Mouse (Mus musculus) ES-CJ7 (cell line): ENCODE measurements around the gene 1700067K01Rik.
A peak's percentile ranks its signal among the peaks of the same experiment; 100 is the strongest.

Source experiments
- DNase-seq: peaks from one replicate; pipeline ENCODE4 v3.0.0; 2011; ENCODE audit warnings: low read depth, low spot score

Gene 1700067K01Rik

DNA sequence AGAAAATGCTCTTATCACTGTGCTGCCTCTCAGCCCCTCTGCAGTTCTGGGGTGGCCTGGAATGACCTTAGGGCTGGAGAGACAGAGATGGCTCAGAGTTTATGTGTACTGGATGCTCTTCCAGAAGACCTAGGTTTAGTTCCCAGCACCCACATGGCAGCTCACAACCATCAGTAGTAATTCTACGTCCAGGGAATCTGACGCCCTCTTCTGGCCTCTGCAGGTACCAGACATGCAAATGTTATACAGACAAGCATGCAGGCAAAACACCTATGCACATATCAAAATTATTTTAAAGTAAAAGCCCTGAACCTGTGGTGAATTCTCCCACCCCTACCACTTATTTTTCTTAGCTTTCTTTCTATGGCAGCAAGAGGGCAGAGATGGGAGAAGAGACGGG is 45.2 kb downstream of the 1700067K01Rik start:
- peak; percentile 57 for DNase-seq

GRCm38 (mm10) chr8:84048171-84048570 is 46.9 kb downstream of the 1700067K01Rik start:
- no peak for DNase-seq

GRCm38 (mm10) chr8:84052746-84053145 is 51.4 kb downstream of the 1700067K01Rik start:
- DNase-seq, result no peak

GRCm38 (mm10) chr8:84053229-84053628 is 51.9 kb downstream of the 1700067K01Rik start:
- DNase-seq, result peak; percentile 73
